Mouse (Mus musculus) ES-CJ7 (cell line): ENCODE data around the gene Brpf1.

Source experiments
- DNase-seq: peaks from one replicate; pipeline ENCODE4 v3.0.0; 2011; ENCODE audit warnings: low read depth, low spot score

Gene Brpf1

GRCm38 (mm10) chr6:113306986-113307349 lies at the start of gene Brpf1:
Gene Brpf1, plus strand, starts transcription at chr6:113307137.
- DNase-seq: no peak

- DNase-seq: no peak
Measured at GRCm38 (mm10) chr6:113261174-113261858, 45.6 kb upstream of the Brpf1 start.

GRCm38 (mm10) chr6:113263531-113263930 lies 43.4 kb upstream of the Brpf1 start:
- DNase-seq: no peak

DNA sequence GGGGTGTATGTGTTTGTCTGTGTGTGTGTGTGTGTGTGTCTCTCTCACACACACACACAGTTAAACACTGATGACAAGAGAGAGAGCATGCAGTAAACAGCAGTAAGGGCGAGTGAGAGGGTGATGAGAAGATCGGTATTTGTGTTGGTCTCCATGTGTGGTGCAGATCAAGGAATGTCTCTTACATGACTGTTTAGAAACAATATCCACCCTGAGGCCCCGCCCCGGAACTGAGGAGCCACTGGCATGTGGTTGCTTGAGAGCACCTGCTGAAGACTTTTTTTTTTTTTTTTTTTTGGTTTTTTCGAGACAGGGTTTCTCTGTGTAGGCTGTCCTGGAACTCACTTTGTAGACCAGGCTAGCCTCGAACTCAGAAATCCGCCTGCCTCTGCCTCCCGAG lies 42.5 kb upstream of the Brpf1 start:
- DNase-seq: no peak

- peak; percentile 89 for DNase-seq
Measured at GRCm38 (mm10) chr6:113266996-113267655, 39.8 kb upstream of the Brpf1 start.

GRCm38 (mm10) chr6:113267988-113268387 lies 38.9 kb upstream of the Brpf1 start:
- no peak for DNase-seq

DNA sequence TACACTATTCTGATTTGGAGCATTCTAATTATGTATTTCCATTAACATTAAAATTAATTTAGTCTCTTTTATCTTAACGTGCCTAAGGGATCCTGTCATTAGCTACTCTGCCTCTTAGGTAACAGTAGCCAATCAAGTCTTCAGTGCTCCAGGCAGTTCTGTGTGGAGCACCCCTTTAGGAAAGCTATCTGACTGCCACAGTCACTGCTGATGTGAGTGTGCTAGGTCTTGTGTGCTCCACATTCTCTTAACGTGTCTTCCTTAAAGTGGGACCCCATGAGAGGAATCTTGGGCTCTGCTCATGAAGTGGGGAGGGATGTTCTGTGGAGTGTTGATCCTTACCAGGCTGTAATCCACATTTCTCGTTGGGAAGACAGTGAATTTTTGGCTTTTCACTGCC lies 34.6 kb upstream of the Brpf1 start:
- no peak for DNase-seq

GRCm38 (mm10) chr6:113276846-113277245 lies 30.1 kb upstream of the Brpf1 start:
- no peak for DNase-seq

DNA sequence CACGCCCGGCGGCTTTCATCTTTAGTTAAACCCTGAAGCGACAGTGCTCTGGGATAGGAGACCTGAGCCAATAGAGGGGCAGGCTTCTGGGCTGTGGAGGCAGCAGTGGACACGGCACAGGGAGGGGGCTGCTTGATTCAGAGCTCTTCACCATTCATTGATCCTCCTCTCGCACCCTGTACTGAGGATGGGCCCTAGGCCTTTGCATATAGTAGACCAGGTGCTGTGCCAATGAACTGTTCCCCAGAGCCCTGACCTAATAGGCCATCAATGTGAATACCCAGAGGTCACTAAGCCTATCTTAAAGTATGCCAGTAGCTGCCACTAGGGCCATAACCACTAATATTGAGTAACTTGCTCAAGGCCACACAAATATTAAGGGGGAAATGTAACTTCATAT lies 25.3 kb upstream of the Brpf1 start:
- no peak for DNase-seq

DNA sequence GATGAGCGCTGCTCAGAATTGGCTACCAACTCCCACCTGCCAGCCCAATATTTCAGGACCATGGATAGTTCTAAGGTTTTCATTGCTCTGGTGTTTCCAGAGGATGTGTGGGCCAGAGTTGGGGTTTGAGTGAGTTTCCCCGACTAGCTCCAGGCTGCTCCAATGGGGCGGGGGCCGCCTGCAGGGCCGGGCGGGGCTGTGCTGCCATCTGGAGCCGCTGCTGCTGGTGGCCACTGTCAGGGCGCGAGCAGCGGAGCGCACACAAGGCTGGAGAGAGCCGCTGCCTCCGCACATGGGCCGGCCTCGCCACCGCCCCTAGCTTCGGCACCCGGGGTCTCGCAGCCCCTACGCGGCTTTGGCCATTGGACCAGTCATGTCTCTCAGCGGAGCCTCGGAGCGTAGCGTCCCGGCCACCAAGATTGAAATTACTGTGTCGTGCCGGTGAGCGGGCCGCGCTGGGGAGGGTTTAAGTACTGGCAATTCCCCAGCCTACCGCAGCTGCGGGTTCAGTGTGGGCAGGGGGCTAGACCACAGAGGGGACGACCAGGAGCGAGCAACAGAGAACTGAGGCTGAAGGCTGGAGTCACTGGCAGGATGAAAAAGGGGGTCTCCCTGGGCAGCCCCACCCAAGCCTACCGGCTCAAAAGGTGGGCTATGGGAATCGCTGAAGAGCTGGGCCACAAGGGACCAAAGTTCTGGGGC lies 24.7 kb upstream of the Brpf1 start, which contains the start of gene Cpne9:
Gene Cpne9 (plus strand): TSS at position 207 of the 702 bp plus-strand sequence.
- peak; percentile 85 for DNase-seq

GRCm38 (mm10) chr6:113282969-113283368 lies 24.0 kb upstream of the Brpf1 start:
- DNase-seq: no peak

DNA sequence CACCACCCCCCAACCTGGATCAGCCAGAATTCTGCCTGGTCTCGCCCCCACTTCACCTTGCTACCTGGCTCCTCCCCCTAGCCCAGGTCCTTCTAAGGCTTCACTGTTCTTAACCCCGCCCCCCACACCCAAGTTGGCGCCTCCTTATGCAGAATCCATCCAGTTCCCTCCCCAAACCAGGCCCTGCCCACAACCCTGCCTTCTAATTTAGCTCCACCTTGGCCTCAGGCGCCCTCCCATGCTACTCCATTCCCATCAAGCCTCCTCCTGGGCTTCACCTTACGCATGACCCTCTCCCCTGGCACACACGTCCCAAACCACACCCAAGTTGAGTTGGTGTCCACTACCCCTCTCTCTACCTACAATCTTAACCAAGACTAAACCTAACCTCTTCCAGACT lies 23.4 kb upstream of the Brpf1 start:
- peak; percentile 95 for DNase-seq

GRCm38 (mm10) chr6:113284931-113285330 lies 22.0 kb upstream of the Brpf1 start:
- no peak for DNase-seq

DNA sequence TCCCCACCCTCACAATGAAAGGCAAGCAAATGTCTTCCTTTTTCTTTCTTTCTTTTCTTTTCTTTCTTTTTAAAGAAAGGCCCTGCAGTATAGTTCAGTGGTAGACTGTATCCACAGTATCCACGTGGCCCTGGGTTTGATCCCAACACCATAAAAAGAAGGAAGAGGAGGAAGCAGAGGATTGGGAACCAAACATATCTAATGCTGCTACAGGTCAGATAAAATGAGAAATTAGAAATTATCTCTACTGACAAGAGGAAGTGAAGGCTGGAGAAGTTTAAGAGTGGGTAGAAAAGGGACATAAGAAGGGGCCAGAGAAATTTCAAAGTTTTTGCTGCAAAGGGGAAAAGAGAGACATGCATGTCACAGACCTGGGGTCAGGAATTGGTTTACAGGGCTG lies 20.6 kb upstream of the Brpf1 start:
- DNase-seq: no peak

GRCm38 (mm10) chr6:113287236-113287635 lies 19.7 kb upstream of the Brpf1 start:
- no peak for DNase-seq

GRCm38 (mm10) chr6:113289346-113289745 lies 17.6 kb upstream of the Brpf1 start:
- peak; percentile 68 for DNase-seq

DNA sequence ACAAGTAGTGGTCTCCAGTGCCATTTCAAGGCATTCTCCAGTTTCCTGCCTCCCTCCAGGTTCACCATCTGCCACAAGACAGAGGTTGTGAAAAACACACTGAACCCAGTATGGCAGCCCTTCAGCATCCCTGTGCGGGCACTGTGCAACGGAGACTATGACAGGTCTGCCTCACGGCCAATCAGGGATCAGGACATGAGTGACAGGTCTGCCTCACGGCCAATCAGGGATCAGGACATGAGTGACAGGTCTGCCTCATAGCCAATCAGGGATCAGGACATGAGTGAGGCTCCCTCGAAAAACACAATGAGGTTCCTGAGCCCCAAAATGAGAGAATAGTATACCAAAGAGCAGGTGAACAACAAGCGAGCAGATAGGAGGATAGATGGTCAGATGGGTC lies 16.6 kb upstream of the Brpf1 start:
- DNase-seq: peak; percentile 68

DNA sequence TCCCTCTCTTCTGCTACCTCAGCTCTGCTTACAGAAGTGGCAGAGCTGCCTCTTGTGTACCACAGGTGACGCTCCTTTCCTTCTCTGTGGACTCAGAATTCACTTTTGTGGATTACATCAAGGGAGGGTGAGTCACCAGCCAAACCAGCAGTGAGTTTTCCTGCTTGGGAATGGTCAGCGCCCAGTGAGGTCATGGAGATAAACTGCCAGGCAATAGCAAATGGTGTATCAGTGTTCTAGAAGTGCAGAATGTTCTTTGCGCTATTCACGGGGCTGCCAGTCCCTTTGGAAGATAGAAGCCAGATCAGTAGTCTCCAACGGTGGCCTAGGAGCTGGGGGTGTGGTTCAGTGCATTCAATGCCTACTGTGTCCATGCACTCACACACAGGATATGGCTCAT lies 14.0 kb upstream of the Brpf1 start:
- DNase-seq: no peak

GRCm38 (mm10) chr6:113296046-113296445 lies 10.9 kb upstream of the Brpf1 start:
- peak; percentile 73 for DNase-seq

- peak; percentile 69 for DNase-seq
Measured at GRCm38 (mm10) chr6:113296639-113297038, 10.3 kb upstream of the Brpf1 start.

- DNase-seq: no peak
Measured at GRCm38 (mm10) chr6:113301350-113301749, 5.6 kb upstream of the Brpf1 start.

DNA sequence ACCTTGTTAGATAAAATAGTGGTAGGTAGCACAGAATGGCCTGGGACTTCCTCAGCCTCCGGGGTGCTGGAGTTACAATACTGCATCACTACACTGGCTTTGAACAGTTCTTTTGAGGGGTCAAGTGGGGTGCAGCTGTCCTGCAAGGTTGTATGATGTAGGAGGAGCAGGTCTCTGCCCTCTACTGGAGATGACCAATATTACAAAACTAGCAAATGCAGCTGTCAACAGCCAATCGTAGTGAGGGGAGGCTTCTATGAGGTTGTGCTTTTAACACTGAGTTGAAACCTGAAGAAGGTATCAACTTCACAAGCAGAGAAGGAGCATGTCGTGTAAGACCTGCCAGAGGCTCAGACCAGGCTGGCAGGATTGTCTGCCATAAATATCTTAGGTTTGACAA lies 4.7 kb upstream of the Brpf1 start:
- DNase-seq: peak; percentile 76
